Mouse (Mus musculus) intestine, embryonic 16.5 days (tissue): Measurements from ENCODE around the gene Tmem144. TPM values are rescaled to one million over a fixed set of nuclear protein-coding genes. Genes with fewer than 3 reads are reported as not detected.

Experiments
- ATAC-seq: fragments of 200-750 bp; cut with Nextera tagmentation; 2 replicates; pipeline ENCODE4 v1.8.0; 2017; ENCODE audit warnings: moderate TSS enrichment, moderate library complexity
- H3K27ac ChIP-seq: fragments of 300-500 bp; sonication (generic); 2 replicates; pipeline ENCODE4 v1.5.1; 2014; ENCODE audit warnings: mild to moderate bottlenecking, low read length
- H3K27me3 ChIP-seq: fragments of 300-500 bp; sonication (generic); replicated peaks from 2 replicates; pipeline ENCODE4 v1.6.1; 2014; ENCODE audit warnings: low read length, control low read depth, mixed read lengths; ENCODE audit not compliant: control insufficient read depth, insufficient read depth
- H3K36me3 ChIP-seq: fragments of 300-500 bp; sonication (generic); 2 replicates; pipeline ENCODE4 v1.6.1; 2014; ENCODE audit warnings: low read length, control low read depth; ENCODE audit not compliant: control insufficient read depth, insufficient read depth
- H3K4me1 ChIP-seq: fragments of 300-500 bp; sonication (generic); 2 replicates; pipeline ENCODE4 v1.6.1; 2014; ENCODE audit warnings: low read length, control low read depth, mixed read lengths; ENCODE audit not compliant: control insufficient read depth, insufficient read depth
- H3K4me2 ChIP-seq: fragments of 300-500 bp; sonication (generic); 2 replicates; pipeline ENCODE4 v1.6.1; 2014; ENCODE audit warnings: low read depth, low read length, control low read depth
- H3K4me3 ChIP-seq: fragments of 300-500 bp; sonication (generic); 2 replicates; pipeline ENCODE4 v1.5.1; 2014; ENCODE audit warnings: mild to moderate bottlenecking, low read length
- H3K9ac ChIP-seq: fragments of 300-500 bp; sonication (generic); 2 replicates; pipeline ENCODE4 v1.6.1; 2014; ENCODE audit warnings: low read depth, low read length
- H3K9me3 ChIP-seq: fragments of 300-500 bp; sonication (generic); 2 replicates; pipeline ENCODE4 v1.6.1; 2016; ENCODE audit warnings: low read length, control low read depth; ENCODE audit not compliant: control insufficient read depth
- WGBS: fragments of 180-500 bp; shearing (Covaris S2); extraction: QIAGEN DNeasy Blood & Tissue Kit; methylation state at CpG from one replicate; pipeline ENCODE4 v1.1.7; 2014; 5-methylcytosine and 5-hydroxymethylcytosine counted together
- polyA plus RNA-seq: library from polyadenylated mRNA; unstranded; fragments of >200 nt; fragmentation: Nextera tagmentation; extraction: Ambion mirVana; gene quantifications from 2 replicates; pipeline ENCODE4 v1.2.1, GENCODE M21; 2015

Tmem144 gene
- polyA plus RNA-seq, 1 experiment from 2014 or later, result 16.2 TPM

GRCm38 (mm10) chr3:79886357-79887091 lies 34.0 kb upstream of the Tmem144 start:
- 63% methylated on average over 23 of the region's 23 CpGs for WGBS
- no peaks in the 10 kb centered on the region for H3K9me3 ChIP-seq
- peaks cover 9% of the 10 kb centered on the region for H3K4me1 ChIP-seq
- H3K27ac ChIP-seq, result peak overlapping the region; percentile 72
- no peaks in the 10 kb centered on the region for H3K36me3 ChIP-seq
- peak overlapping the region; percentile 60 for H3K9ac ChIP-seq
- ATAC-seq, result peak; percentile 40
- peak overlapping the region; percentile 53 for H3K4me2 ChIP-seq
- H3K4me3 ChIP-seq, result peak overlapping the region; percentile 45
- H3K27me3 ChIP-seq, result no peaks in the 10 kb centered on the region

DNA sequence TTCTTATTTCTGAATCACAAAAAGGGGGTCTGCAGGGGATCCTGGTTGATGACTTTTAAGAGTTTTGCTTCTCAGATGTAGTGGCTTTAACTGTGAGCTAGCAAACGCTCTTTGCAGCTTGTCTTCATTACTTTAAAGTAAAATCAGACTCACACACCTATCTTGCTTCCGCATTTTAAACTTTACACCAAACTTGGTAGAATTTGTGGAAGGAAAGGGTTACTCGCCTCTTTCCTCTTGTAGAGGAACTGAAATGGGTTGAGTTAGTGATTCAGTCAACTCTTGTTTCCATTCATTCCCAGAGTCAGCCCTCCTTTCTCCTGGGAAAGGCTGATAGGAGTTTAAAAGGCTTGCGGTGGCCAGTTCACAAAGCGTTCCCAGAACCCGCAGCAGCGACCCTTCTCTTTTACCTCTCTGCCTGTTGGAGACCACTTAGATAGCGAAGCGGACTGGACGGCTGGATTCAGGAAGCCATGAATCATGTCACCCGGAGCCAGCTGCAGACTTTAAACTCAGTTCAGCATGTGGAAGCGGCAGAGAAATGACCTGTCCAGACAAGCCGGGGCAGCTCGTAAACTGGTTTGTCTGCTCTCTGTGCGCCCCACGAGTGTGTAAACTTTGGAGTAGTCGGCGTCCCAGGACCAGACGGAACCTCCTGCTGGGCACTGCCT lies 33.2 kb upstream of the Tmem144 start:
- H3K27me3 ChIP-seq, result no peaks in the 10 kb centered on the region
- H3K4me3 ChIP-seq, result peak overlapping the region; percentile 45
- peak; percentile 82 for ATAC-seq
- peak overlapping the region; percentile 60 for H3K9ac ChIP-seq
- H3K4me2 ChIP-seq, result peak overlapping the region; percentile 53
- H3K9me3 ChIP-seq, result no peaks in the 10 kb centered on the region
- H3K36me3 ChIP-seq, result no peaks in the 10 kb centered on the region
- peaks cover 9% of the 10 kb centered on the region for H3K4me1 ChIP-seq
- H3K27ac ChIP-seq, result peak overlapping the region; percentile 72
- WGBS, result 9% methylated on average over 19 of the region's 19 CpGs

DNA sequence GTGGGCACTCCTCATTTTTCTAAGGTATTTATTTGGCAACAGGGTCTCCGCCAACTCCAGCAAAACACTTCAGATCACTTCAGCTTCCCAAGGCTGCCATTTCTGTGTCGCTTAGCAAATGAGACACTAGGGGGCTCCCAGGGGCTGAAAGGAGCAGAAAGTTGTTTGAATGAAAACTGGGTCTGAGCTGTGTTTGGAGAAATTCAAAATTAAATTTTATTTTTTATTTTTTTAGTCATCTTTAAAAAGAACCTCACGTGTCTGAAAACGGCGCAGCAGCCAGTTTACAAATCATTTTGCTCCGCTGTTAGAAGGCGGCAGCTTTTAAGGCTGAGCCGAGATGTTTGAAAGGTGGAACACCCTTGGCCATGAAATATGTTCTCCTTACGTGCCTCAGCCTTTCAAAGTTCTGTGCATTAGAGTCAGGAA lies 32.2 kb upstream of the Tmem144 start:
- Histone ChIP-seq H3K9me3 (no peaks in the 10 kb centered on the region), H3K27me3 (no peaks in the 10 kb centered on the region), H3K27ac (no peak overlapping the region), H3K36me3 (no peaks in the 10 kb centered on the region), H3K4me2 (peak overlapping the region; percentile 48), H3K4me3 (peak overlapping the region; percentile 41), H3K9ac (peak overlapping the region; percentile 57), H3K4me1 (peaks cover 9% of the 10 kb centered on the region)
- WGBS, result 17% methylated on average over 9 of the region's 9 CpGs
- ATAC-seq, result peak; percentile 28; the same call in 1 of the 2 replicates

DNA sequence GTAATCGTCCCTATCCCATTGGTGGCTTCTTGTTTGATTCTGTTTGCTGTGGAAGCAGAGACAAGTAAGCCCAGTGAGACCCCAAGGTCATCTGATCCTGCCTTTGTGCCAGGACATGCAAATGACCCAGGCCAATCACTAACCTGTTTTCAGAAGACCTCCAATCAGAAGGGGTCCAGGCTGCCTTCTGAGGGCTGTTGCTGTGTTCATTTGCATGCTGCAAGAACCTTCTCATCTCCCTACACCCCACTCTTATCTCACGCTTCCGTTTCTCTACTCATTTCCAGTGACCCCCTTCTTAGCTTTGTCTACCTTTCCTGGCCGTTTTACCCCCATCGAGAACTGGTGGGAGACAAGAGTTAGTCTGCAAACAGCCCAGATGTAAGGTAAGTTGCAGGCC lies 31.7 kb upstream of the Tmem144 start, which contains the start of gene Fam198b:
Fam198b (plus strand) TSS at position 229 of the 400 bp plus-strand sequence.
- no peak for ATAC-seq
- Histone ChIP-seq H3K9ac (peak within 1 kb of the TSS; percentile 57), H3K27me3 (no peaks in the 10 kb centered on the region), H3K4me2 (peak within 1 kb of the TSS; percentile 48), H3K36me3 (no peaks in the 10 kb centered on the region), H3K4me1 (peaks cover 9% of the 10 kb centered on the region), H3K9me3 (no peaks in the 10 kb centered on the region), H3K27ac (no peak within 1 kb of the TSS), H3K4me3 (peak within 1 kb of the TSS; percentile 41)
- 34% methylated on average over 5 of the region's 5 CpGs for WGBS

GRCm38 (mm10) chr3:79883092-79883491 lies 30.5 kb upstream of the Tmem144 start:
- no peak overlapping the region for H3K4me3 ChIP-seq
- ATAC-seq, result no peak
- WGBS, result 43% methylated on average over 7 of the region's 7 CpGs
- no peak overlapping the region for H3K4me2 ChIP-seq
- no peaks in the 10 kb centered on the region for H3K27me3 ChIP-seq
- H3K36me3 ChIP-seq, result no peaks in the 10 kb centered on the region
- H3K9ac ChIP-seq, result no peak overlapping the region
- H3K4me1 ChIP-seq, result peaks cover 9% of the 10 kb centered on the region
- H3K9me3 ChIP-seq, result no peaks in the 10 kb centered on the region
- H3K27ac ChIP-seq, result no peak overlapping the region

GRCm38 (mm10) chr3:79881645-79882044 lies 29.1 kb upstream of the Tmem144 start:
- ATAC-seq, result no peak
- Histone ChIP-seq H3K27ac (no peak overlapping the region), H3K36me3 (no peaks in the 10 kb centered on the region), H3K4me3 (no peak overlapping the region), H3K9ac (no peak overlapping the region), H3K4me1 (peaks cover 9% of the 10 kb centered on the region), H3K9me3 (no peaks in the 10 kb centered on the region), H3K4me2 (no peak overlapping the region), H3K27me3 (no peaks in the 10 kb centered on the region)
- 65% methylated on average over 2 of the region's 2 CpGs for WGBS

- Histone ChIP-seq H3K27me3 (no peaks in the 10 kb centered on the region), H3K27ac (peak overlapping the region; percentile 52), H3K4me3 (peak overlapping the region; percentile 17; the same call in 1 of the 2 replicates), H3K9me3 (no peaks in the 10 kb centered on the region), H3K36me3 (no peaks in the 10 kb centered on the region), H3K4me2 (peak overlapping the region; percentile 32), H3K9ac (no peak overlapping the region), H3K4me1 (peaks cover under 1% of the 10 kb centered on the region; the same call in 1 of the 2 replicates)
- ATAC-seq, result peak; percentile 91
- WGBS, result 28% methylated on average over 9 of the region's 9 CpGs
Measured at GRCm38 (mm10) chr3:79879246-79879645, 26.7 kb upstream of the Tmem144 start.

- H3K27ac ChIP-seq, result no peak overlapping the region; the same call in 1 of the 2 replicates
- peak; percentile 57 for ATAC-seq
Measured at GRCm38 (mm10) chr3:79878350-79878749, 25.8 kb upstream of the Tmem144 start.

GRCm38 (mm10) chr3:79875471-79875870 lies 22.9 kb upstream of the Tmem144 start:
- no peak for ATAC-seq
- Histone ChIP-seq H3K9me3 (no peaks in the 10 kb centered on the region), H3K4me1 (no peaks in the 10 kb centered on the region), H3K4me2 (no peak overlapping the region), H3K36me3 (no peaks in the 10 kb centered on the region), H3K4me3 (no peak overlapping the region), H3K9ac (no peak overlapping the region), H3K27me3 (no peaks in the 10 kb centered on the region), H3K27ac (no peak overlapping the region)
- WGBS, result 89% methylated on average over 5 of the region's 5 CpGs

More at GRCm38 (mm10) chr3:79878350-79878749, 25.8 kb upstream of the Tmem144 start:
- H3K36me3 ChIP-seq, result no peaks in the 10 kb centered on the region
- H3K4me2 ChIP-seq, result no peak overlapping the region; the same call in 1 of the 2 replicates
- H3K27me3 ChIP-seq, result no peaks in the 10 kb centered on the region
- 49% methylated on average over 3 of the region's 3 CpGs for WGBS
- no peaks in the 10 kb centered on the region for H3K9me3 ChIP-seq
- H3K9ac ChIP-seq, result no peak overlapping the region
- H3K4me3 ChIP-seq, result no peak overlapping the region
- H3K4me1 ChIP-seq, result no peaks in the 10 kb centered on the region
